Mouse (Mus musculus) liver, embryonic 16.5 days (tissue): ENCODE measurements around the gene Tspan14. TPM values are rescaled to one million over a fixed set of nuclear protein-coding genes. Genes with fewer than 3 reads are reported as not detected.

Experiments used
- ATAC-seq: fragments of 200-750 bp; cut with Nextera tagmentation; 2 replicates; pipeline ENCODE4 v1.8.0; 2017; ENCODE audit warnings: low read depth, mild to moderate bottlenecking, moderate number of reproducible peaks, moderate library complexity
- H3K27ac ChIP-seq: fragments of 300-500 bp; sonication (generic); 2 replicates; pipeline ENCODE4 v1.5.1; 2014; ENCODE audit warnings: mild to moderate bottlenecking, low read length
- H3K27me3 ChIP-seq: fragments of 300-500 bp; sonication (generic); 2 replicates; pipeline ENCODE4 v1.6.1; 2014; ENCODE audit warnings: low read depth, low read length, mixed read lengths; ENCODE audit not compliant: control insufficient read depth, insufficient read depth
- H3K36me3 ChIP-seq: fragments of 300-500 bp; sonication (generic); 2 replicates; pipeline ENCODE4 v1.6.1; 2014; ENCODE audit warnings: mild to moderate bottlenecking; ENCODE audit not compliant: control insufficient read depth, insufficient read depth
- H3K4me1 ChIP-seq: fragments of 300-500 bp; sonication (generic); 2 replicates; pipeline ENCODE4 v1.6.1; 2014; ENCODE audit warnings: low read depth, low read length, mixed read lengths; ENCODE audit not compliant: control insufficient read depth
- H3K4me2 ChIP-seq: fragments of 300-500 bp; sonication (generic); 2 replicates; pipeline ENCODE4 v1.6.1; 2014; ENCODE audit warnings: low read depth, low read length, mixed read lengths
- H3K4me3 ChIP-seq: fragments of 300-500 bp; sonication (generic); 2 replicates; pipeline ENCODE4 v1.5.1; 2014; ENCODE audit warnings: low read depth, mild to moderate bottlenecking, low read length
- H3K9ac ChIP-seq: fragments of 300-500 bp; sonication (generic); 2 replicates; pipeline ENCODE4 v1.6.1; 2014; ENCODE audit warnings: low read depth, low read length
- H3K9me3 ChIP-seq: fragments of 300-500 bp; sonication (generic); replicated peaks from 2 replicates; pipeline ENCODE4 v1.6.1; 2016; ENCODE audit warnings: low read length; ENCODE audit not compliant: control insufficient read depth
- WGBS: fragments of 180-500 bp; shearing (Covaris S2); extraction: QIAGEN DNeasy Blood & Tissue Kit; methylation state at CpG from one replicate; pipeline ENCODE4 v1.1.7; 2014; ENCODE audit not compliant: insufficient replicate concordance; 5-methylcytosine and 5-hydroxymethylcytosine counted together
- polyA plus RNA-seq: library from polyadenylated mRNA; unstranded; fragments of >200 nt; fragmentation: Nextera tagmentation; extraction: Ambion mirVana; gene quantifications from 2 replicates; pipeline ENCODE4 v1.2.1, GENCODE M21; 2015

The Tspan14 gene
- 29.1 and 30.0 TPM in 2 replicates for polyA plus RNA-seq

DNA sequence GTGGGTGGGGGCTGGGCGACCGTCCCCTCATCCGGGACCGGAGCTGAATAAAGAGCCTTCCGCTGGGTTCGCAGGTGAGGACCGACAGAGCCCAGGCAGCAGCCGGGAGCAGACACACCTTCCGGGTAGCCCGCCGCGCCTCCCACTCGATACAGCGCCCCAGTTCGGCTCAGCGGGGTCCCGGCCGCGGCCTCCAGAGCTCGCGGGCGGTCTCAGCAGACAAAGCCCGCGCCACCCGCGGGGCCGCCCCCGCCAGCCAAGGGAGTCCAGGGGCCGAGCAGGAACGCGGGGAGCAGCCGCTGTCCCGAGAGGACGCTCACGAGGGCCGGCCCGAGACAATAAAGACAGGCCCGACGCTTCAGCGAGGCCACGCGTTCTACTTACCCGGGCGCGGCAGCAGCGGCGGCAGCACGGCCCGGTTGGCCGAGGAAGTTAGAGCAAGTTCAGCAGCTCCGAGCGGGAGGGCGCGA lies at the start of gene Tspan14:
Tspan14 (minus strand) TSS at position 416 of the 470 bp plus-strand sequence.
- Histone ChIP-seq H3K9ac (peak within 1 kb of the TSS; percentile 96), H3K4me1 (peaks cover 53% of the 10 kb centered on the region), H3K9me3 (no peaks in the 10 kb centered on the region), H3K4me3 (peak within 1 kb of the TSS; percentile 86), H3K27ac (peak within 1 kb of the TSS; percentile 96), H3K36me3 (no peaks in the 10 kb centered on the region), H3K4me2 (peak within 1 kb of the TSS; percentile 90), H3K27me3 (no peaks in the 10 kb centered on the region)
- peak; percentile 31 for ATAC-seq
- under 1% methylated on average over 54 of the region's 54 CpGs for WGBS

- Histone ChIP-seq H3K27me3 (no peaks in the 10 kb centered on the region), H3K4me2 (no peak overlapping the region), H3K9me3 (no peaks in the 10 kb centered on the region), H3K27ac (no peak overlapping the region), H3K4me1 (peaks cover 43% of the 10 kb centered on the region), H3K4me3 (no peak overlapping the region), H3K36me3 (no peaks in the 10 kb centered on the region), H3K9ac (no peak overlapping the region)
- 41% methylated on average over 5 of the region's 5 CpGs for WGBS
- ATAC-seq, result no peak
Observed at GRCm38 (mm10) chr14:41014701-41015240, 48.2 kb upstream of the Tspan14 start.

DNA sequence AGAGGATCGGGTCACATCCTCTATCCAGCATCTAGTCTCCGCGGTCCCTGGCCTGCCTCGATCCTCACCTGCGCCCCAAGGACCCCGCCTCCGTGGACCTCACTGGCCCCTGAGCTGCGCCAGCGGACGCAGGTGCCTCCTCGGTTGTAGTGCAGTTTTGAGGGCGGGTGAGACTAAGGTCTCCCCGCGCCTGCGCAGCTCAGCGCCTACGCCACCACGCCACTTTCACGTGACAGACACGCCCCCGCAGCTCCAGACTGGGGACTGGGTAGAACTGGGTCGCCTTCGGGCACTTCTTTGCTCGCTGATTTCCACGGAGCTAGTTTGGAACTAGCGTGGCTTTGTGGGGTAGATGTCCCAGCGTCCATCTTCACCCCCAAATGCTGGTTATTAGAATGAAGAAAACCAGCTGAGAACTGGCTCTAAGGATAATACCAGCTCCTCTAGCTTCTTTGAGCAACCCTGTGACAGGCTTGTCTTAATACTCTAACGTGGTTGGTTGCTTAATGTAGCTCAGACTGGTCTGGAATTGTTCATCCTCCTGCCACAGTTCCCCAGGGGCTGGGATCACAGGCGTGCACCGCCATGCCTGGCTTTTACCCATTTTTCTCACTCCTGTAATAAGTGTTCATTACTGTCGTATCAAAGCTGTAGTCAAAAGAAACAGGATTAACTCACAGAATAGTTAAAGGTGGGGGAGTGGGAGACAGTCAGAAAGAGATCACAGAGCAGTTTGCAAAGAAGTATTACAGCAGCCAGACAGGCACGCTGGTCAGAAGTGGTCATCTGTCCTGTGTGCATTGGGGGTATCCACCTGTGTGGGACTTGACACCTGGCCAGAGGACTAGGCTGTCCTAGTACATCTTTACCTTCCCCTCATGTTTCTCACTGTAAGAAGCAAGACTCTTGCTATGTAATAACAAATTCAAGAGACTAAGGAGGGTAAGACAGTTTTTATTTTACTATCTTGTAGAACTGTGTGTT lies 47.3 kb upstream of the Tspan14 start, which contains the start of gene Fam213a:
Fam213a (minus strand) TSS at position 159 of the 984 bp plus-strand sequence.
- Histone ChIP-seq H3K27ac (peak within 1 kb of the TSS; percentile 78), H3K9ac (peak within 1 kb of the TSS; percentile 87), H3K27me3 (no peaks in the 10 kb centered on the region), H3K4me3 (peak within 1 kb of the TSS; percentile 74), H3K4me1 (peaks cover 47% of the 10 kb centered on the region), H3K9me3 (no peaks in the 10 kb centered on the region), H3K36me3 (no peaks in the 10 kb centered on the region), H3K4me2 (peak within 1 kb of the TSS; percentile 90)
- 6% methylated on average over 32 of the region's 32 CpGs for WGBS
- peak; percentile 93 for ATAC-seq

GRCm38 (mm10) chr14:41013143-41013542 lies 46.5 kb upstream of the Tspan14 start:
- Histone ChIP-seq H3K27me3 (no peaks in the 10 kb centered on the region), H3K4me3 (peak overlapping the region; percentile 74), H3K9ac (peak overlapping the region; percentile 87), H3K9me3 (no peaks in the 10 kb centered on the region), H3K4me2 (peak overlapping the region; percentile 90), H3K27ac (peak overlapping the region; percentile 78), H3K4me1 (peaks cover 55% of the 10 kb centered on the region), H3K36me3 (no peaks in the 10 kb centered on the region)
- no peak for ATAC-seq
- 2% methylated on average over 9 of the region's 9 CpGs for WGBS

DNA sequence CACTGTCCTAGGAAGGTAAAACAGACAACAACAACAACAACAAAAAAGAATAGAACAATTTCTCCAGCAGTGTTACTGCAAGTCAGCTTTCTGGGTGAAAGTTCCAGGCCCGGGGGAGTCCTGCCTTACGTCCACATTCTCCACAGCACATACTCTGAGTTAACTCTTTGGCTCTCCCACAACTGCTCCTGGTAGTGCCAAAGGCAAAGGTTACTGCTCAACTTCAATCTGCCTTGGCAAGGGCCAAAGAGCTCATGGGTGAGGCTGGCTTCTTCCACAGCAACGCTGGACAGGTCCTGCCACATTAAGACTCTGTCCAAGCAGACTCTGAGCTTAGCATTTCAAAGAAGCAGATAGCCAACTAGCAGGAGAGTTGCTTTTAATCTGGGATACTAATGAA lies 45.3 kb upstream of the Tspan14 start:
- WGBS, result 79% methylated on average over 3 of the region's 3 CpGs
- Histone ChIP-seq H3K27ac (no peak overlapping the region), H3K4me2 (0 out of 2 replicates have a peak overlapping the region, but pooled peaks have one; percentile 12), H3K9me3 (no peaks in the 10 kb centered on the region), H3K4me1 (peaks cover 57% of the 10 kb centered on the region), H3K4me3 (no peak overlapping the region), H3K27me3 (no peaks in the 10 kb centered on the region), H3K36me3 (no peaks in the 10 kb centered on the region), H3K9ac (no peak overlapping the region)
- ATAC-seq, result no peak

- H3K9me3 ChIP-seq, result no peaks in the 10 kb centered on the region
- peaks cover 61% of the 10 kb centered on the region for H3K4me1 ChIP-seq
- H3K36me3 ChIP-seq, result no peaks in the 10 kb centered on the region
- peak; percentile 83 for ATAC-seq
- no peaks in the 10 kb centered on the region for H3K27me3 ChIP-seq
- peak overlapping the region; percentile 60 for H3K4me2 ChIP-seq
- H3K9ac ChIP-seq, result peak overlapping the region; percentile 53
- WGBS, result 58% methylated on average over 2 of the region's 2 CpGs
- peak overlapping the region; percentile 45 for H3K4me3 ChIP-seq
- peak overlapping the region; percentile 88 for H3K27ac ChIP-seq
Observed at GRCm38 (mm10) chr14:41008138-41008537, 41.5 kb upstream of the Tspan14 start.

DNA sequence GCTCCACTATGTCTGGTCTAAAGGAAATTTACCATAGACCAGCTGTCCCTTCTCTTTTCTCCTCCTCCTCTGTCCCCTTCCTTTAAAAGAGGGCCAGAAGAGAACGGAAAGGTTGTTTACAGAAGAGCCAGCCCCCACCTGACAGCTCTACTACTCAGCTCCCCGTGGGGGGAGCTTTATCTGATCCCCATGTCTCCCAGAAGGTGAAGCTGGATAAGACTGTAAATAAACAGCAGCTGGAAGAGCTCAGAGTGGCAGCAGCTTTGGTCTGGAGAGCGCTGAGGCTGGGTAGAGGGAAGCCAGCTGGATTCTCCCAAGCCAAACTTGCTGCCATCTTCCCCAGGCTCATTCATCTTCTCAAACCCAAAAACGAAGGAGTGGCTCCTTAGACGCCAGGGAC lies 41.0 kb upstream of the Tspan14 start:
- peak; percentile 84 for ATAC-seq
- no peaks in the 10 kb centered on the region for H3K9me3 ChIP-seq
- H3K27ac ChIP-seq, result peak overlapping the region; percentile 88
- H3K4me1 ChIP-seq, result peaks cover 57% of the 10 kb centered on the region
- peak overlapping the region; percentile 60 for H3K4me2 ChIP-seq
- 14% methylated on average over 5 of the region's 5 CpGs for WGBS
- H3K36me3 ChIP-seq, result no peaks in the 10 kb centered on the region
- H3K9ac ChIP-seq, result peak overlapping the region; percentile 53
- no peaks in the 10 kb centered on the region for H3K27me3 ChIP-seq
- peak overlapping the region; percentile 45 for H3K4me3 ChIP-seq

DNA sequence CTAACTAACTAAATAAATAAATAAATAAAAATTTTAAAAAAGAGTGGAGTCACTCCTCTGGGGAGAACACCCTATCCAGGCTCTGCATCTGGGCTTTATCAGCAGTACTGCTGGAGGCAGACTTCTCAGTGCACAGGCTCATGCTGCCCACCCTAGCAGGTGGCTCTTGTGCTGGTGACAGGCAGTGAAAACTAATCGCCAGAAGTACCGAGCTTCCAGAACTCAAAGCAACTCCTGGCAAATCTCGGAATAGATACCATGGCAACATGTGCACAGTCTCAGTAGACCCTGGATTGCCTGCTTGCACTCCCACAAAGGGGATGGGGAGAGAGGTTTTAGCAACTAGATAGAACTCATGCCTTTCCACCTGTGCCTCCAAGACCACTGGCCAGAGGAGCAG lies 40.3 kb upstream of the Tspan14 start:
- WGBS, result 33% methylated on average over 3 of the region's 3 CpGs
- H3K9ac ChIP-seq, result peak overlapping the region; percentile 53
- H3K4me1 ChIP-seq, result peaks cover 51% of the 10 kb centered on the region
- peak; percentile 87 for ATAC-seq
- no peaks in the 10 kb centered on the region for H3K9me3 ChIP-seq
- peak overlapping the region; percentile 88 for H3K27ac ChIP-seq
- H3K4me3 ChIP-seq, result peak overlapping the region; percentile 45
- H3K36me3 ChIP-seq, result no peaks in the 10 kb centered on the region; the same call in 1 of the 2 replicates
- H3K27me3 ChIP-seq, result no peaks in the 10 kb centered on the region
- peak overlapping the region; percentile 60 for H3K4me2 ChIP-seq
